Mouse (Mus musculus): ENCODE results near the gene 4930524J08Rik. TPM values are rescaled to one million over a fixed set of nuclear protein-coding genes. Genes with fewer than 3 reads are reported as not detected.

Gene 4930524J08Rik
- polyA plus RNA-seq, 1 experiment from 2014 or later: 2.4 TPM

DNA sequence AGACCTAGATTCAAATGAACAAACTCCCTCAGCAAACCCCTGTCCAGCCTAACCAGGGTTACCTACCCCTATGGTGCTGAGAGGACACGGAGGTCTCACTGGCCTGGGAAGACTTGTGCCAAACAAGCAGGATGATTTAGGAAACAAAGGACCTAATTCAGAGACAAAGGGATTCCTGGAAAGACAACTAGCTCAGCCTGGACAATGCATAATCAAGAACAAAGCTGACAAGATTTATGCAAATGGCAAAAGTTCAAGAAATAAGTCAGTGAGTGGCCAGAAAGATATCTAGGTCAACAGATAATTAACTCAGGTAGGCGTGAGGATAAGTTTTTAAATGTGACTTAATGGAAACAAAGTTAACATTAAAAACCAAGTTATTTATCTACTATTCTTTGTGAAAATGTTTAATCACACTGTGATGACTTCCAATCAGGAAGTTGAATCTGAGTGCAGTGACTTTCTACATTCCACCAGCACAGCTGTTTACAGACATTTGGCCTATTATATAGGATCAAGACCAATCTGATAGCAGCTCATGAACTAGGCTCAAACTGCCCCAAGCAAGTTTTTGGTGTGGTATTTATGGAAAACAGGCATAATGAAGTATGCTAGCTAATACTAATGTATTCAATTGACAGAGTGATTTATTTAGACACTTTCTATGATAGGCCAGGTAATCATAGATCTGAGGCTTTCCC, 19.5 kb upstream of the 4930524J08Rik start:
- Histone ChIP-seq H3K9ac (replicated peaks; ENCODE audit: low read depth, low read length) (no peak overlapping the region), H3K4me2 (replicated peaks; ENCODE audit: low read depth, low read length) (no peak overlapping the region), H3K4me1 (ENCODE audit: control insufficient read depth, insufficient read depth, low read length) (no peaks in the 10 kb centered on the region), H3K27ac (ENCODE audit: low read length) (no peak overlapping the region), H3K36me3 (ENCODE audit: control insufficient read depth, insufficient read depth, low read length) (peaks cover 46% of the 10 kb centered on the region), H3K4me3 (ENCODE audit: low read depth, low read length) (no peak overlapping the region), H3K9me3 (ENCODE audit: control insufficient read depth, low read depth, low read length) (no peaks in the 10 kb centered on the region), H3K27me3 (ENCODE audit: control insufficient read depth, insufficient read depth, low read length) (no peaks in the 10 kb centered on the region)
- 74% methylated on average over 2 of the region's 2 CpGs for WGBS
- no peak for ATAC-seq (ENCODE audit: insufficient number of reproducible peaks, insufficient read depth, low FRiP score, low read depth)

- Histone ChIP-seq H3K4me2 (replicated peaks; ENCODE audit: low read depth, low read length) (no peak overlapping the region), H3K27ac (ENCODE audit: low read length) (no peak overlapping the region), H3K9ac (replicated peaks; ENCODE audit: low read depth, low read length) (no peak overlapping the region), H3K36me3 (ENCODE audit: control insufficient read depth, insufficient read depth, low read length) (peaks cover 50% of the 10 kb centered on the region), H3K4me3 (ENCODE audit: low read depth, low read length) (no peak overlapping the region), H3K9me3 (ENCODE audit: control insufficient read depth, low read depth, low read length) (no peaks in the 10 kb centered on the region), H3K4me1 (ENCODE audit: control insufficient read depth, insufficient read depth, low read length) (no peaks in the 10 kb centered on the region), H3K27me3 (ENCODE audit: control insufficient read depth, insufficient read depth, low read length) (no peaks in the 10 kb centered on the region)
- no peak for ATAC-seq (ENCODE audit: insufficient number of reproducible peaks, insufficient read depth, low FRiP score, low read depth)
- 69% methylated on average over 2 of the region's 2 CpGs for WGBS
These were observed 18.9 kb upstream of the 4930524J08Rik start for GRCm38 (mm10) chr5:99959960-99960359.

- ATAC-seq (ENCODE audit: insufficient number of reproducible peaks, insufficient read depth, low FRiP score, low read depth): no peak
- peaks cover 8% of the 10 kb centered on the region; the same call in 1 of the 2 replicates for H3K36me3 ChIP-seq (ENCODE audit: control insufficient read depth, insufficient read depth, low read length)
- H3K4me2 ChIP-seq (replicated peaks; ENCODE audit: low read depth, low read length): peak overlapping the region; percentile 33
- no peak overlapping the region for H3K9ac ChIP-seq (replicated peaks; ENCODE audit: low read depth, low read length)
- H3K9me3 ChIP-seq (ENCODE audit: control insufficient read depth, low read depth, low read length): no peaks in the 10 kb centered on the region
- WGBS: 11% methylated on average over 2 of the region's 2 CpGs
- H3K4me1 ChIP-seq (ENCODE audit: control insufficient read depth, insufficient read depth, low read length): peaks cover 19% of the 10 kb centered on the region; the same call in 1 of the 2 replicates
- H3K27me3 ChIP-seq (ENCODE audit: control insufficient read depth, insufficient read depth, low read length): no peaks in the 10 kb centered on the region
- no peak overlapping the region for H3K27ac ChIP-seq (ENCODE audit: low read length)
- H3K4me3 ChIP-seq (ENCODE audit: low read depth, low read length): no peak overlapping the region
These were observed 4.9 kb upstream of the 4930524J08Rik start for GRCm38 (mm10) chr5:99973941-99974340.

DNA sequence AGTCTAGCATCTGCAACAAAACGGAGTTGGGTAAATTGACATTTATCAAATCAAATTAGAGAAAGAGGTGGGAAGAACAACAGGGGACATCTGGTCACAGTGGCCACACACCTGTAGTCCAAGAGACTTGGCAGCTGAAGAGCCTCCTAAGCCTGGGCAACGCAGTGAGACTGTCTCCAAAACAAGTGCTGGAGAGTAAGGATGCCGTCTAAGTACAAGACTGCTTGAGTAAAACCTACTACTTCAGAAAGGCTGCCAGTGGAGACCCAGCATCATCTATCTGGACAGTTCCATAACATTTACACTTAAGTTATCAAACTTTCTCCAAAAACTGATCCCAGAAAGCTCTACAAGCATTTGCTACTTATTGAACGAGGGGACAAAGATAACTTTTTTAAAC, 3.8 kb upstream of the 4930524J08Rik start:
- H3K9ac ChIP-seq (replicated peaks; ENCODE audit: low read depth, low read length): no peak overlapping the region
- H3K4me2 ChIP-seq (replicated peaks; ENCODE audit: low read depth, low read length): peak overlapping the region; percentile 79
- peaks cover 19% of the 10 kb centered on the region; the same call in 1 of the 2 replicates for H3K4me1 ChIP-seq (ENCODE audit: control insufficient read depth, insufficient read depth, low read length)
- ATAC-seq (ENCODE audit: insufficient number of reproducible peaks, insufficient read depth, low FRiP score, low read depth): no peak
- WGBS: 32% methylated on average over 4 of the region's 4 CpGs
- peak overlapping the region; percentile 95 for H3K4me3 ChIP-seq (ENCODE audit: low read depth, low read length)
- no peak overlapping the region for H3K27ac ChIP-seq (ENCODE audit: low read length)
- H3K36me3 ChIP-seq (ENCODE audit: control insufficient read depth, insufficient read depth, low read length): peaks cover 8% of the 10 kb centered on the region; the same call in 1 of the 2 replicates
- no peaks in the 10 kb centered on the region for H3K9me3 ChIP-seq (ENCODE audit: control insufficient read depth, low read depth, low read length)
- no peaks in the 10 kb centered on the region for H3K27me3 ChIP-seq (ENCODE audit: control insufficient read depth, insufficient read depth, low read length)

GRCm38 (mm10) chr5:99975776-99976175, 3.1 kb upstream of the 4930524J08Rik start:
- ATAC-seq (ENCODE audit: insufficient number of reproducible peaks, insufficient read depth, low FRiP score, low read depth): no peak
- Histone ChIP-seq H3K36me3 (ENCODE audit: control insufficient read depth, insufficient read depth, low read length) (peaks cover 5% of the 10 kb centered on the region; the same call in 1 of the 2 replicates), H3K4me3 (ENCODE audit: low read depth, low read length) (peak overlapping the region; percentile 95), H3K9me3 (ENCODE audit: control insufficient read depth, low read depth, low read length) (no peaks in the 10 kb centered on the region), H3K4me2 (replicated peaks; ENCODE audit: low read depth, low read length) (peak overlapping the region; percentile 79), H3K27me3 (ENCODE audit: control insufficient read depth, insufficient read depth, low read length) (no peaks in the 10 kb centered on the region), H3K27ac (ENCODE audit: low read length) (no peak overlapping the region), H3K4me1 (ENCODE audit: control insufficient read depth, insufficient read depth, low read length) (peaks cover 19% of the 10 kb centered on the region; the same call in 1 of the 2 replicates), H3K9ac (replicated peaks; ENCODE audit: low read depth, low read length) (no peak overlapping the region)
- 38% methylated on average over 1 of the region's 1 CpGs for WGBS

GRCm38 (mm10) chr5:99976334-99976955, 2.4 kb upstream of the 4930524J08Rik start:
- peak overlapping the region; percentile 92 for H3K9ac ChIP-seq (replicated peaks; ENCODE audit: low read depth, low read length)
- H3K4me3 ChIP-seq (ENCODE audit: low read depth, low read length): peak overlapping the region; percentile 95
- H3K4me1 ChIP-seq (ENCODE audit: control insufficient read depth, insufficient read depth, low read length): peaks cover 19% of the 10 kb centered on the region; the same call in 1 of the 2 replicates
- no peak for ATAC-seq (ENCODE audit: insufficient number of reproducible peaks, insufficient read depth, low FRiP score, low read depth)
- 7% methylated on average over 8 of the region's 8 CpGs for whole genome bisulfite sequencing
- H3K4me2 ChIP-seq (replicated peaks; ENCODE audit: low read depth, low read length): peak overlapping the region; percentile 79
- H3K36me3 ChIP-seq (ENCODE audit: control insufficient read depth, insufficient read depth, low read length): peaks cover 5% of the 10 kb centered on the region; the same call in 1 of the 2 replicates
- H3K27ac ChIP-seq (ENCODE audit: low read length): no peak overlapping the region
- H3K27me3 ChIP-seq (ENCODE audit: control insufficient read depth, insufficient read depth, low read length): no peaks in the 10 kb centered on the region
- H3K9me3 ChIP-seq (ENCODE audit: control insufficient read depth, low read depth, low read length): no peaks in the 10 kb centered on the region

GRCm38 (mm10) chr5:99977516-99978301, 1.2 kb upstream of the 4930524J08Rik start:
- ATAC-seq (ENCODE audit: insufficient number of reproducible peaks, insufficient read depth, low FRiP score, low read depth): peak; percentile 74

GRCm38 (mm10) chr5:99983452-99984061, 4.7 kb downstream of the 4930524J08Rik start:
- WGBS: 87% methylated on average over 9 of the region's 9 CpGs
- Histone ChIP-seq H3K4me2 (replicated peaks; ENCODE audit: low read depth, low read length) (no peak overlapping the region), H3K4me3 (ENCODE audit: low read depth, low read length) (no peak overlapping the region), H3K27ac (ENCODE audit: low read length) (no peak overlapping the region), H3K36me3 (ENCODE audit: control insufficient read depth, insufficient read depth, low read length) (no peaks in the 10 kb centered on the region), H3K4me1 (ENCODE audit: control insufficient read depth, insufficient read depth, low read length) (no peaks in the 10 kb centered on the region), H3K9ac (replicated peaks; ENCODE audit: low read depth, low read length) (no peak overlapping the region), H3K27me3 (ENCODE audit: control insufficient read depth, insufficient read depth, low read length) (no peaks in the 10 kb centered on the region), H3K9me3 (ENCODE audit: control insufficient read depth, low read depth, low read length) (no peaks in the 10 kb centered on the region)
- ATAC-seq (ENCODE audit: insufficient number of reproducible peaks, insufficient read depth, low FRiP score, low read depth): no peak

More at GRCm38 (mm10) chr5:99977516-99978301, 1.2 kb upstream of the 4930524J08Rik start:
- peaks cover 5% of the 10 kb centered on the region; the same call in 1 of the 2 replicates for H3K36me3 ChIP-seq (ENCODE audit: control insufficient read depth, insufficient read depth, low read length)
- peak overlapping the region; percentile 98 for H3K27ac ChIP-seq (ENCODE audit: low read length)
- H3K4me2 ChIP-seq (replicated peaks; ENCODE audit: low read depth, low read length): peak overlapping the region; percentile 79
- peak overlapping the region; percentile 95 for H3K4me3 ChIP-seq (ENCODE audit: low read depth, low read length)
- peaks cover 17% of the 10 kb centered on the region; the same call in 1 of the 2 replicates for H3K4me1 ChIP-seq (ENCODE audit: control insufficient read depth, insufficient read depth, low read length)
- H3K9ac ChIP-seq (replicated peaks; ENCODE audit: low read depth, low read length): peak overlapping the region; percentile 92
- H3K27me3 ChIP-seq (ENCODE audit: control insufficient read depth, insufficient read depth, low read length): no peaks in the 10 kb centered on the region
- H3K9me3 ChIP-seq (ENCODE audit: control insufficient read depth, low read depth, low read length): no peaks in the 10 kb centered on the region
- 1% methylated on average over 47 of the region's 50 CpGs for WGBS
